Mouse (Mus musculus): Measurements from ENCODE around the gene 4931414P19Rik.

4931414P19Rik gene

DNA sequence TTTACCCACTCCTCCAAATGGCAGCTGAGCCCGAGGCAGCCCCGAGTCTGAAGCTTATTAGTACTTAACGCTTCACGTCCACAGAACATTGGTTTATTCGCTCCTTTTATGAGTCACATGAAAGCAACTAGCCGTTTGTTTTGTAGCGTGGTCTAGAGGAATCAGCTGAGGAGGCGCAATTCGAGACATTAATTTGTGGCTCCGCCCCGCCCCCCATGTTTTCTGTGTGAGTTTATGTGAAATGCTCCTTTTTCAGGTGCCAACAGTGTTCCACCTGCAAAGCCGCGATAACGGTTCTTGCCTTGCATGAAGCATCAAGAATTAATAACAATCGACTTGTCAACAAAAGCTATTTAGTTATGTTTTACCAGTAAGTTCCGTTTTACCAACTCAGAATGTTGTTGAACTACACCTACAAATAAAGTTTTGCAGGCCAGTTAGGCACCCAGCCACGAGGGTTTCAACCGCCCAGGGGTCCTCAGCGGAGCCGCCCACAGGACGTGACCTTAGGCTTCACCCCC is 52.3 kb downstream of the 4931414P19Rik start:
- DNase-seq (ENCODE audit: low read depth, low spot score) = no peak

DNA sequence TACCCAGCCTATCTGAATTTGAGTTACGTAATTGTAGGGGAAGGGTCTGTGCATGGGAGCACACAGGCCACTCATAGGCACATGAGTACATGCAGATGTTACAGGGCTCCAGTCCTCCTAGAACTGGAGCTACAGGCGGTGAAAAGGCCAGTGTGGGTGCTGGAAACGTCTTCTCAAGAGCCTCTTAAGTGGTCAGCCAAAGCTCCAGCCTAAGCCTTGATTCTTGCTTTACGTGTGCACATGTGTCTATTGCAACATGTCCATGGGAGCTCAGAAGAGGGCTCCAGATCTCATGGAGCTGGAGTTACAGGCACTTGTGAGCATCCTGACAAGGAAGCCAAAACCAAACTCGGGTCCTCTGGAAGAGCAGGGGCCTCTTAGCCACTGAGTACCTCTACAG is 61.1 kb downstream of the 4931414P19Rik start:
- no peak for DNase-seq (ENCODE audit: low read depth, low spot score)

DNA sequence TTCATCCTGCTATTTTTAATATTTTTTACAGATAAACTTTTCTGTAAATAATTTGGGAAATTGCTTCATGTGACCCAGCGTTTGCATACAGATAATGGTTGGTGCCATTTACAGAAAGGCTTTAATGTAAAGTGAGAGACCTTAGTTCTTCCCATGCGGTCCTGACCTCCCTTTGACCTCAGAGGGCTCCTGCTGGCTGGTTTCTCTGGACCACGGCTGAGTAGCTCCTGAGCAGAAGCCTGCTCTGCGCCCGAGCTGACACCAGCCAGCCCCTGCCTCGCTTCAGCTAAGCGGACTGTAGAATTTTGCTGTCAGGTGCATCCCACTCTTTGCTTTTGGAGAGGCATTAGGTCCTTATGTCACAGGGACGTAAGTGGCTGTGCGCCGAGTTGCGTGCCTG is 65.0 kb downstream of the 4931414P19Rik start:
- DNase-seq (ENCODE audit: low read depth, low spot score) = no peak

DNA sequence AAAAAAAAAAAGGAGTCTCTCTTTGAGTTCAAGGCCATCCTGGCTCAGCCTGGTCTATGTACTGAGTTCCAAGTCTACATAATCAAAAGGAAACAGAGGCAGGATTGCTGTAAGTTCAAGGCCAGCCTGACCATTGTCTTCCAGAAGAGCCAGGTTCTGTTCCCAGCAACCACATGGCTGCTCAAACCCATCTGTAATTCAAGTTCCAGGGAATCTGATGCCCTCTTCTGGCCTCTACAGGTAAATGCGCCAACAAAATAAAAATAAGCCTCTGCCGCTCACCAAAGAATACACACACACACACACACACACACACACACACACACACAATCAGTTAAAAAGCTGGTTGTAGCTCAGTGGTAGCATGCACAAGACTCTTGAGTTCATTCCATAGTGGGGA is 67.2 kb downstream of the 4931414P19Rik start:
- no peak for DNase-seq (ENCODE audit: low read depth, low spot score)
